Mouse (Mus musculus): ENCODE data around the gene Coro2a. TPM values are rescaled to one million over a fixed set of nuclear protein-coding genes. Genes with fewer than 3 reads are reported as not detected.

The Coro2a gene
- polyA plus RNA-seq, 1 experiment from 2014 or later, result 2.7 TPM

DNA sequence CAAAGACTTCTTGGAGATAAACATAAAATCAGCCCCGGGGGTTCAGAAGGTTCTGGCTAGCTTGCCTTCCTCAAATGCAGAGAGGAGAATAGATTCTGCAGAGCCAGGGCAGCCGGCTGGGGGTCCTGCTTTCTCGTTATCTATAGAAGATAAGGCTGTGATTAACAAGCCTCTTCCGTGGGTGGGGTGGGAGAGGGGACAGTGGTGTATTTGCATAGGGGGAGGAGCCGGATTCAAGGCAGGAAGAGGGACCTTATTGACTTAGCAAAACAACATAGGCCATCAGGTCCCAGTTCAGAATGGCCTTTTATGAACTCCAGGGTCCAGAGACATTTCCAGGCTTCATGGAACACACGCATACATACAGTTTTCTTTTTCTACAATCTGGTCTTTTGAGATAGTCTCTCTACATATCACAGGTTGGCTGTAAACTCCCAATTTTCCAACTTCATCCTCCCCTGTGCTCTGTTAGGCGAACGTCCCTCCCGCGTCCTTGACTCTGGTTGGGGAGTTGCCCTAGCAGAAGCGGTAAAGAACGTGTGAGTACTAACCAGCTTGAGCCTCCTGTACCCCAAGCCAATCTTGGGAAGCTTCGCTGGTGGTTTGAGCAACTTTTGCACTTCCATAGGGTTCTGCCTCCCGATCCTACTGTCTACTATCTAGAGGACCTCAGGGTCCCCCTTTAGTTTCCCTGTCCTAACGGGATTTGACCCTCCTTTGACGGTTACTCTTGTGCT is 66.7 kb downstream of the Coro2a start:
- Histone ChIP-seq H3K27ac (no peak overlapping the region), H3K36me3 (no peaks in the 10 kb centered on the region), H3K4me1 (peaks cover 22% of the 10 kb centered on the region), H3K9ac (peak overlapping the region; percentile 62), H3K4me3 (peak overlapping the region; percentile 52), H3K27me3 (peaks cover 63% of the 10 kb centered on the region), H3K4me2 (peak overlapping the region; percentile 88), H3K9me3 (no peaks in the 10 kb centered on the region)
- 5% methylated on average over 16 of the region's 16 CpGs for WGBS
- ATAC-seq (ENCODE audit: insufficient number of reproducible peaks, insufficient read depth, low FRiP score, low TSS enrichment, low read depth), result no peak

DNA sequence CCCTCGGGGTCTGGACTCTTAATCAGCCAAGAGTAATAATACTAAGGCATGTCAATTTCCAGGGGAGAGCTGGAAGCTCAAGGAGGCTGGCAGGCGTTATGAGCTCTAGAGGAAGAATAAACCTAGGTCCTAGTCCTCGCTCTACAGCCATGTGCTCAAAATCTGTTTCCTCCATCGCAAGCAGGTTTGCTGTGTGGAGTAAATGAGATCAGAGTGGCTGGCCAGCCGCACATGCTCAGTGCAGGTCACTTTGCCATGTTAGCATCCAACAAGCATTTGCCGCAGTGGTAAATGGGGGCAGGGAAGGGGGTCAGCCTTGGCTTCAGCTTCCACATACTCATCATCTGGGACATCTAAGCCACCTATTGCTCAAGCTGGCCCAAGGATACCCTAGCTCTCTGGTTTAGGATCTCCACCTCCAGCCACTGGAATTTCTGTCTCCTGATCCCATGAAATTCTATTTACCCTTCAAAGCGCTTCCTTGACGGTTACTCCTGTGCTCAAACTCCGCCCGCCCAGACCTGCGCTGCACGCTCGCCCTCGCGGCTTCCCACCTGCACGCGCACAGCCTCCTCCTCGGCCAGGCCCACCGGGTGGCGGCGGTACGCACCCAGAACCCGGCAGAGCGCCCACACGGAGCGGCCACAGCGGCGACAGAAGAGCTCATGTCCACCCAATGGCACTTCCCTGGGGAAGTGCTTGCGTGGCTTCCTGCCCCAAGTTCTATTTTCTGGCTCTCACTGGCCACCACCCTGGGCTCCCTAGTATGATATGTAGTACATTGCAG is 67.9 kb downstream of the Coro2a start:
- Histone ChIP-seq H3K9me3 (no peaks in the 10 kb centered on the region), H3K27ac (no peak overlapping the region), H3K36me3 (no peaks in the 10 kb centered on the region), H3K4me1 (peaks cover 20% of the 10 kb centered on the region), H3K9ac (peak overlapping the region; percentile 52; the same call in 1 of the 2 replicates), H3K4me2 (peak overlapping the region; percentile 88), H3K27me3 (peaks cover 60% of the 10 kb centered on the region), H3K4me3 (peak overlapping the region; percentile 33)
- WGBS, result 8% methylated on average over 29 of the region's 29 CpGs
- ATAC-seq (ENCODE audit: insufficient number of reproducible peaks, insufficient read depth, low FRiP score, low TSS enrichment, low read depth), result no peak

DNA sequence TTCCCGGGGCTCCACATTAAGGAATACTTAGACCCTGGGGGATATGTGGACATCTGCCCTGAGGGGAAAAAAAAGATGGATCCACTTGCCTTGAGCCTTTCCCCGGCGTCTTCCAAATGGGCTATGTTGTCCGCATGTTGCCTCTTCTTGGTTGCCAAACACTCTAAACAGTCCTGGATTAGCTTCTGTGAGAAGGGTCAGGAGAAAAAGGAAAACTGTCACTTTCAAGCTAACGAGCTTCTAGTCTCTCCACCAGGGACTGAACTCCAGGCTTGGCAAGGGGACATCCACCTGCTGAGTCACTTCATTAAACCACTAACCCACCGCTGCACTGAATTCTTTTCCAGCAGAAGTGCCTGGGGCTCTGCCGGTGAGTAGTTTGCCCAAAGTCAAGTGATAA is 69.1 kb downstream of the Coro2a start:
- peaks cover 52% of the 10 kb centered on the region for H3K27me3 ChIP-seq
- no peak overlapping the region for H3K27ac ChIP-seq
- no peak overlapping the region for H3K4me2 ChIP-seq
- no peaks in the 10 kb centered on the region for H3K9me3 ChIP-seq
- H3K4me3 ChIP-seq, result no peak overlapping the region
- no peak for ATAC-seq (ENCODE audit: insufficient number of reproducible peaks, insufficient read depth, low FRiP score, low TSS enrichment, low read depth)
- H3K4me1 ChIP-seq, result peaks cover 18% of the 10 kb centered on the region
- no peaks in the 10 kb centered on the region for H3K36me3 ChIP-seq
- 70% methylated on average over 7 of the region's 7 CpGs for WGBS
- H3K9ac ChIP-seq, result no peak overlapping the region

DNA sequence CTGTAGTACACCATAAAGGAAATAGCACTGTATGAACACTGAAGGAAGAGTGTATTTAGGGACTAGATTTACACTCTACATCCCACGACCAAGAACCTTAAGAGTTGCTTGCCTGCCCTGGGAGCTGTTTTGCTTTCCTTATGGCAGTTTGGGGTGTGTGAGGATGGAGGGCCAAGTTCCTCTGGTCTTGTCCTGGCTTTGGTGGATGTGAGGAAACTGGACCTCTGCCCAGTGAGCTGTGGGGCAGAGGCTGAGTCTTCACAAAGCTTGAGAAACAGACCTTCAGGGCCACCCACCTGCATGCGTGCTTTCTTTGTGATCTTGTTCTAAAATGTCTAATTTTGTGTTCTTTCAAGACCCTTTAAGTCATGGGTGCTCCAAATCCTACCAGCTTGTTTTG is 69.5 kb downstream of the Coro2a start:
- no peaks in the 10 kb centered on the region for H3K9me3 ChIP-seq
- no peaks in the 10 kb centered on the region for H3K36me3 ChIP-seq
- no peak overlapping the region for H3K27ac ChIP-seq
- ATAC-seq (ENCODE audit: insufficient number of reproducible peaks, insufficient read depth, low FRiP score, low TSS enrichment, low read depth), result no peak
- no peak overlapping the region for H3K9ac ChIP-seq
- WGBS, result 80% methylated on average over 2 of the region's 2 CpGs
- H3K4me3 ChIP-seq, result no peak overlapping the region
- no peak overlapping the region for H3K4me2 ChIP-seq
- H3K27me3 ChIP-seq, result peaks cover 48% of the 10 kb centered on the region
- H3K4me1 ChIP-seq, result peaks cover 19% of the 10 kb centered on the region

DNA sequence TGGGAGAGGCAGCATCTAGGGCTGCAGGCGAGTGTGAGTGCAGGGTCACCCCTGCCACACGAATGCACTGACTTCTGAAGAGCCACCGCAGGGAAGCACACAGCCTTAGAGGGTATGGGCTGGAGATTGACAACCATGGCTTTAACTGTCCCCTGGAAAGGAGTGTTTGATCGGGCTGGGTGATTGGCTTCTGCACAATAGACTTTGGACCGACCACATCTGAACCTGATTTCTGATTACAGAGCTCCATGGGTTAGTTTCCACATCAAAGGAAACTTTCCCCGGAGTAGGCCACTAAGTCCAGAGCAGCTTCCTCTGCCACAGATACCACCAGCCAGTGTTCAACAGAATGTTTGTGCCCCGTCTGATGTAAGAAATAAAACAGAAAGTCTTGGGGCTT is 72.3 kb downstream of the Coro2a start:
- WGBS, result 24% methylated on average over 7 of the region's 7 CpGs
- Histone ChIP-seq H3K36me3 (no peaks in the 10 kb centered on the region), H3K9me3 (no peaks in the 10 kb centered on the region), H3K27ac (no peak overlapping the region), H3K4me2 (no peak overlapping the region), H3K27me3 (peaks cover 21% of the 10 kb centered on the region), H3K4me1 (peaks cover 13% of the 10 kb centered on the region), H3K4me3 (no peak overlapping the region), H3K9ac (no peak overlapping the region)
- no peak for ATAC-seq (ENCODE audit: insufficient number of reproducible peaks, insufficient read depth, low FRiP score, low TSS enrichment, low read depth)

DNA sequence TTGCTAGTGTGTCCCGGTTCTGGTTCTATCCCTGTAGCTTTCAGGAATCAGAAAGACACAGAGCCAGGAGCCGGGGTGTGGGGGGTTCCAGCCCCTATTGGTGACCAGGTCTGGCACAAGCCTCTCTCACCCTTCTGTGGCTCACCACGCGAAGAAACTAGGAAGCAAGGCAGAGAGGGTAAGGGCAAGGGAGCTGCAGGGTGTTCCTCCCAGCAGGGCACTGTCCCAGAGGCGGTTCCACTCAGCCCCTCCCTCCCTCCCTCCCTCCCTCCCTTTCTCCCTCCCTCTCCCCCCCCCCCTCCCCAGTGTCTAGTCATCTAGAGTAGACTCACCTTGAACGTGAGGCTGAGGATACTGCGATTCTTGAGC is 74.5 kb downstream of the Coro2a start:
- Histone ChIP-seq H3K4me1 (peaks cover 5% of the 10 kb centered on the region), H3K9me3 (no peaks in the 10 kb centered on the region), H3K27ac (no peak overlapping the region), H3K9ac (0 out of 2 replicates have a peak overlapping the region, but pooled peaks have one; percentile 57), H3K4me3 (peak overlapping the region; percentile 30), H3K27me3 (no peaks in the 10 kb centered on the region; the same call in 1 of the 2 replicates), H3K4me2 (peak overlapping the region; percentile 60), H3K36me3 (no peaks in the 10 kb centered on the region)
- no peak for ATAC-seq (ENCODE audit: insufficient number of reproducible peaks, insufficient read depth, low FRiP score, low TSS enrichment, low read depth)
- WGBS, result 3% methylated on average over 7 of the region's 7 CpGs

DNA sequence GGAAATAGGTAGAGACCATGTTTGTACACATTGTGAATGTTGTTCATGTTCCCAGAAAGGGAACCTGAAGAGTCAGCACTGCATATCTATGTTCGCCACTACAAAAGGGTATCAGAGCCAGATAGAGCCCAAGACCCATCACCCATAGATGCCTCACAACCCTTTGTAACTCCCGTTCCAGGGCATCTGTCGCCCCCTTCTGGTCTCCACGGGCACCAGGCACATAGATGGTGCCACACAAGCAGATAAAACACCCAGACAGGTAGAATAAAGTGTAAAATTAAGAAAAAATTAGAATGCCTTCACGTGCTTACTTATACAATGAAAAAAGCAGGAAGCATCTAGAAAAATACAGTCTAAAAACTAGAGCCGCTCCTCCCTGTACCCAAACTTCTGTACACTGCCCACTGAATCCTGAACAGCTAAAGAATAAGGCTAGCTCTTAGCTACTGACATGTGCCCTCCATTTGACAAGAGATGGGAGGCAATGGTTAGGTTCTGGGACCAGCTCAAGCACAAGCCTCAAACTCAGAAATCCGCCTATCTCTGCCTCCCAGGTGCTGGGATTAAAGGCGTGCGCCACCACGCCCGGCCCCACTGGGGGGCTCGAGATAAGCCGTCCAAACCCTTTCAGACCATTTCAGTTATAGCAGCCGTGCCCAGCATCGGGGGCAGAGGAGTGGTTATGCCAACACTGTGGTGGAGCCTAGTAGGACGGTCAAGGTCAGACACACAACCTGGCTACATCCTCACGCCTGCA is 75.0 kb downstream of the Coro2a start:
- no peaks in the 10 kb centered on the region for H3K27me3 ChIP-seq
- no peak overlapping the region for H3K27ac ChIP-seq
- H3K36me3 ChIP-seq, result no peaks in the 10 kb centered on the region
- 0 out of 2 replicates have a peak overlapping the region, but pooled peaks have one; percentile 57 for H3K9ac ChIP-seq
- H3K9me3 ChIP-seq, result no peaks in the 10 kb centered on the region
- peaks cover 5% of the 10 kb centered on the region for H3K4me1 ChIP-seq
- ATAC-seq (ENCODE audit: insufficient number of reproducible peaks, insufficient read depth, low FRiP score, low TSS enrichment, low read depth), result no peak
- 27% methylated on average over 17 of the region's 17 CpGs for WGBS
- peak overlapping the region; percentile 60 for H3K4me2 ChIP-seq
- peak overlapping the region; percentile 30 for H3K4me3 ChIP-seq

DNA sequence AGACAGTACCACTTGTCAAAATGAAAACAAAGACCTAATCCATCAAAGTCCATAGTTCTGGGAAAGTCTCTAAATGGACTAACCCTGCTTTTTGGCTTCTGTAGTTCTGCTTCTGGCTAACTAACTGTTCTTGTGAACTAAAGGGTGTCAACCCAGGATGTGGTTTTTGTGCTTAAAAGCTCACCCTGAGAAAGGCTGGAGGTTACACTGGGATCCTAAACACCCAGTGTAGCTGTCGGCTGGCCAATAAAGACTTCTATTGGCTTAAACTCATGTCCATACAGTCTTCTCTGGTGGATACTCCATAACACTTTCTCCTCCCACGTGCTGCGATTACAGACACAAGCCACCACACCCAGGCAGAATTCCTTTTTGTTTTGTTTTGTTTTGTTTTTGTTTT is 75.8 kb downstream of the Coro2a start:
- H3K4me3 ChIP-seq, result no peak overlapping the region
- H3K9me3 ChIP-seq, result no peaks in the 10 kb centered on the region
- no peak overlapping the region for H3K27ac ChIP-seq
- H3K36me3 ChIP-seq, result no peaks in the 10 kb centered on the region
- peaks cover 5% of the 10 kb centered on the region for H3K4me1 ChIP-seq
- H3K9ac ChIP-seq, result no peak overlapping the region
- no peak for ATAC-seq (ENCODE audit: insufficient number of reproducible peaks, insufficient read depth, low FRiP score, low TSS enrichment, low read depth)
- no peak overlapping the region for H3K4me2 ChIP-seq
- no peaks in the 10 kb centered on the region for H3K27me3 ChIP-seq
- 83% methylated on average over 3 of the region's 3 CpGs for WGBS

DNA sequence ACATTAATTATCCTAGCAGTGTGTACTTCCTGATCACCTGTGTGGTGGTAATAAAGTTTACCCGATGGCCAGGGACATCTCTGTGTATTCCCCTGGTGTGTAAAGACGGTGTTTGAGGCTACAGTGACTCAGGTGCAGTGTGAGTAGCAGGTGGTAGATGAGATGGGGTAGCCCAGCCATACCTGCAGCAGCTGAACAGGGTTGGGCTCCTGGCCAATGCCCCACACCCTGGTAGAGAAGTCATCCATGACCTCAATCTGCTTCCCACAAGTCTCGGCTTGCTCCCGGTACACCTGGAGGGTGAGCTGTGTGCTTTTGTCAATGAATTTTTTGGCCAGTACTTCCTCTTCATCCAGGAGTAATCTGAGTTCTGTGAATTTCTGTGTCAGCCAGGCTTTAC is 78.7 kb downstream of the Coro2a start:
- Histone ChIP-seq H3K4me3 (no peak overlapping the region), H3K27ac (no peak overlapping the region), H3K9me3 (no peaks in the 10 kb centered on the region), H3K36me3 (no peaks in the 10 kb centered on the region), H3K4me2 (no peak overlapping the region), H3K9ac (no peak overlapping the region), H3K27me3 (no peaks in the 10 kb centered on the region), H3K4me1 (peaks cover 5% of the 10 kb centered on the region)
- WGBS, result 82% methylated on average over 4 of the region's 4 CpGs
- ATAC-seq (ENCODE audit: insufficient number of reproducible peaks, insufficient read depth, low FRiP score, low TSS enrichment, low read depth), result no peak

DNA sequence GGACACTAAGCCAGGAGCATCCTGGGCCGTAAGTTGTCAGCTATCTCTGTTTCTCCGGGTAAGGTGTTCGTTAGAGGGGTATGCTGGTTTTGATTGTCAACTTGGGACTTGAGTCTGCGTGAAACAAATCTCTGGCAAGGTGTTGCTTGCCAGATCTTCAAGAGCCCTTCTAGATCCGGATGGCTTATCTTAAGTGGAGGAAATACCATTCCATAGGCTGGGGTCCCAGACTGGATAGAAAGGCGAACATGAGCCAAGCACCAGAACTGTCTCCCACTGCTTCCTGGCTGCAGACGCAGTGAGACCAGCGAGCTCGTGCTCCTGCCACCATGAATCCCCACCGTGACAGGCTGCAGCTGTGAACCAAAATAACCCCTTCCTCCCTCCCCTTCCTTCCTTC is 80.5 kb downstream of the Coro2a start:
- ATAC-seq (ENCODE audit: insufficient number of reproducible peaks, insufficient read depth, low FRiP score, low TSS enrichment, low read depth), result no peak
- Histone ChIP-seq H3K27me3 (no peaks in the 10 kb centered on the region), H3K4me1 (no peaks in the 10 kb centered on the region), H3K27ac (no peak overlapping the region), H3K9ac (no peak overlapping the region), H3K4me2 (no peak overlapping the region), H3K9me3 (no peaks in the 10 kb centered on the region), H3K4me3 (no peak overlapping the region), H3K36me3 (no peaks in the 10 kb centered on the region)
- WGBS, result 83% methylated on average over 10 of the region's 10 CpGs

DNA sequence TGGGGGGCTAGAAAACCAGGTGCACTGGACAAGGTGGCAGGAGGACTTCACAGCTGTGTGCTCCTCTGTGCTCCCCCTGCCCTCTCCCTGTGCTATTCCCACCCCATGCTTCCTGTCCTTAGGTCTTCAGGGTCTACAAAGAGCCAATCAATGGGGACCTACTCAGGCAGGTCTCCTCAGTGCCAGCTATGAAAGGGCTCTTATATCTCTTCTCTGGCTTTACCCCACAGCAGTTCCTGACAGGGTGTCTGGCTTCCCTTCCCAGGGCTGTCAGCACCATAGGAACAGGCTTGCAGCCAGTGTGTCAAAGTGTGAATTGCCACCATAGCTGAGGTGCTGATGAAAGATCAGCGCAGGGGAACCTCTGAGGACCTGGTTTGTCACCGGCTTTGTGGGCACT is 81.5 kb downstream of the Coro2a start:
- Histone ChIP-seq H3K27ac (no peak overlapping the region), H3K9ac (no peak overlapping the region), H3K4me1 (no peaks in the 10 kb centered on the region), H3K27me3 (no peaks in the 10 kb centered on the region), H3K9me3 (no peaks in the 10 kb centered on the region), H3K4me2 (no peak overlapping the region), H3K4me3 (no peak overlapping the region), H3K36me3 (no peaks in the 10 kb centered on the region)
- 87% methylated on average over 2 of the region's 2 CpGs for WGBS
- no peak for ATAC-seq (ENCODE audit: insufficient number of reproducible peaks, insufficient read depth, low FRiP score, low TSS enrichment, low read depth)

Measured in embryonic facial prominence, embryonic 13.5 days (tissue).